In the genomic region with DNA sequence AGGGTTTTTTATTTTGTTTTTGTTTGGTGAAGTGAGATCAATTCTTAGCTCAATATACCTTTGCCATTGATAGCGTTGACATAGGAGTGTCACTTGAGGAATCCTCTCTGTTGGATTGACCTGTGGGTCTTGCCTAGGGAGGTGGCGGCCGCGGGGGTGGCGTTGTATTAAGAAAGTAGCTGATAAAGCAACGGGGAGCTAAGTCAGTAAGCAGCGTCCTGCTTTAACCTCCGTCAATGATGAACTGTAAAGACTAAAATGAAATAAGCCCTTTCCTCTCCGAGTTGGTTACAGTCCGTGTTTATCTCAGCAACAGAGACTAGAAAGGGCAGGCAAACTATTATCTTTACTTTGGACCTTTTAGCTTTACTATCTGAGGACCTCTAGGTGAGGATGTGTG, we compare ENCODE assay signal across 8 mouse cellular contexts. TPM values are rescaled to one million over a fixed set of nuclear protein-coding genes. Genes with fewer than 3 reads are reported as not detected.
DNase-seq lines count a peak whose midpoint lies in the region; ATAC-seq and TF ChIP-seq lines count a peak whose summit lies in the region.

No protein-coding gene starts in this region.

- peak overlapping the region; percentile 87 for H3K27ac ChIP-seq in left cerebral cortex, adult 2 months
- peak overlapping the region; percentile 86 for H3K27ac ChIP-seq in forebrain, embryonic 10.5 days
- H3K27ac ChIP-seq in intestine, embryonic 16.5 days (ENCODE audit: low read length): no peak overlapping the region

- peak overlapping the region; percentile 98 for H3K4me3 ChIP-seq in left cerebral cortex, adult 2 months
- H3K4me3 ChIP-seq in forebrain, embryonic 10.5 days: peak overlapping the region; percentile 90
- peak overlapping the region; percentile 78 for H3K4me3 ChIP-seq in intestine, embryonic 16.5 days (ENCODE audit: low read length)
- peak overlapping the region; percentile 99 for H3K4me3 ChIP-seq in megakaryocyte, embryonic 14.5 days (replicated peaks)

- H3K4me1 ChIP-seq in forebrain, embryonic 10.5 days: peaks cover 27% of the 10 kb centered on the region
- H3K4me1 ChIP-seq in intestine, embryonic 16.5 days (ENCODE audit: control insufficient read depth, insufficient read depth, low read length): peaks cover 8% of the 10 kb centered on the region
- H3K4me1 ChIP-seq in megakaryocyte, embryonic 14.5 days: peaks cover 60% of the 10 kb centered on the region

- intact Hi-C loops in left cerebral cortex, adult 2 months (cut with DNase I): no loop called here
- intact Hi-C loops in left cerebral cortex, postnatal 36 days (cut with DNase I): no loop called here

- H3K36me3 ChIP-seq in forebrain, embryonic 10.5 days (replicated peaks): no peaks in the 10 kb centered on the region
- H3K36me3 ChIP-seq in intestine, embryonic 16.5 days (ENCODE audit: control insufficient read depth, insufficient read depth, low read length): no peaks in the 10 kb centered on the region
- H3K36me3 ChIP-seq in megakaryocyte, embryonic 14.5 days (replicated peaks; ENCODE audit: low read length): peaks cover 17% of the 10 kb centered on the region

- peak overlapping the region; percentile 39; the same call in 1 of the 2 replicates for H3K9ac ChIP-seq in intestine, embryonic 16.5 days (ENCODE audit: low read depth, low read length)

- H3K9me3 ChIP-seq in forebrain, embryonic 10.5 days: no peaks in the 10 kb centered on the region
- H3K9me3 ChIP-seq in intestine, embryonic 16.5 days (ENCODE audit: control insufficient read depth, low read length): no peaks in the 10 kb centered on the region
- H3K9me3 ChIP-seq in megakaryocyte, embryonic 14.5 days: no peaks in the 10 kb centered on the region

- no peak for DNase-seq in left cerebral cortex, adult 2 months (ENCODE audit: extremely low spot score in 1 of 2, low spot score in 2 of 2)
- DNase-seq in left cerebral cortex, postnatal 36 days (ENCODE audit: low spot score in 2 of 2): no peak
- DNase-seq in adrenal gland, postnatal 14 days: peak; percentile 28
- DNase-seq in forebrain, embryonic 10.5 days (ENCODE audit: extremely low spot score, low spot score): no peak
- no peak for DNase-seq in urinary bladder, postnatal 14 days (ENCODE audit: low spot score)

- peak; percentile 26 for ATAC-seq in intestine, embryonic 16.5 days
- ATAC-seq in monocyte, adult 5-6 weeks (replicated peaks; ENCODE audit: insufficient number of reproducible peaks, low FRiP score, low TSS enrichment, poor library complexity, severe bottlenecking): no peak

- H3K4me2 ChIP-seq in intestine, embryonic 16.5 days (ENCODE audit: low read depth, low read length): peak overlapping the region; percentile 63

- WGBS in forebrain, embryonic 10.5 days: 12% methylated on average over 10 of the region's 10 CpGs
- WGBS in intestine, embryonic 16.5 days: 6% methylated on average over 10 of the region's 10 CpGs

- TF ChIP-seq CTCF in left cerebral cortex, adult 2 months (IDR thresholded peaks at IDR 0.05): no peak

- no peaks in the 10 kb centered on the region for H3K27me3 ChIP-seq in forebrain, embryonic 10.5 days (ENCODE audit: poor library complexity, severe bottlenecking)
- no peaks in the 10 kb centered on the region for H3K27me3 ChIP-seq in intestine, embryonic 16.5 days (replicated peaks; ENCODE audit: control insufficient read depth, insufficient read depth, low read length)
- no peaks in the 10 kb centered on the region for H3K27me3 ChIP-seq in megakaryocyte, embryonic 14.5 days (replicated peaks)

RNA-seq across cellular contexts. Expression of a gene that starts 0.5 kb away (rescaled TPM):
- 10 to 100 TPM; 39.1 to 43.1 TPM for total RNA-seq in left cerebral cortex, adult 2 months (2021)
- total RNA-seq in left cerebral cortex, postnatal 36 days (2021): 10 to 100 TPM; 35.5 to 45.7 TPM
- 32.3 and 40.2 TPM in 2 replicates for total RNA-seq in adrenal gland, postnatal 14 days (2021)
- 7.2 and 8.2 TPM in 2 replicates for polyA plus RNA-seq in forebrain, embryonic 10.5 days (2016; fragmentation: Nextera tagmentation; extraction: Ambion mirVana)
- polyA plus RNA-seq in intestine, embryonic 16.5 days (2015; fragmentation: Nextera tagmentation; extraction: Ambion mirVana): 11.7 and 13.0 TPM in 2 replicates
- 2.1 and 3.5 TPM in 2 replicates for polyA plus RNA-seq in megakaryocyte, embryonic 14.5 days (2012; ENCODE audit: insufficient read depth, low replicate concordance)
- 90.9 to 162 TPM (median 105 TPM) in 3 replicates for total RNA-seq in monocyte, adult 5-6 weeks (2017)
